Mouse (Mus musculus) common myeloid progenitor, adult 5-6 weeks (primary cell): ENCODE measurements around the gene Fut11. TPM values are rescaled to one million over a fixed set of nuclear protein-coding genes. Genes with fewer than 3 reads are reported as not detected.
"Not testable (repeated sequence)": the region's sequence is repeated elsewhere in the genome, so short reads cannot be mapped to it uniquely, and the experiment has no call there.

Source experiments
- ATAC-seq: replicated peaks from 2 replicates; pipeline ENCODE4 v1.8.0; 2016; ENCODE audit warnings: low read depth, mild to moderate bottlenecking, moderate TSS enrichment, inconsistent platforms; ENCODE audit not compliant: poor library complexity, severe bottlenecking
- total RNA-seq: library from RNA; stranded (forward); fragments of 200-1000, 187-1606 nt; gene quantifications from 2 replicates; pipeline ENCODE4 v1.2.3, GENCODE M21; 2017

Fut11 gene
- total RNA-seq, 1 experiment from 2014 or later = 9.5 TPM

DNA sequence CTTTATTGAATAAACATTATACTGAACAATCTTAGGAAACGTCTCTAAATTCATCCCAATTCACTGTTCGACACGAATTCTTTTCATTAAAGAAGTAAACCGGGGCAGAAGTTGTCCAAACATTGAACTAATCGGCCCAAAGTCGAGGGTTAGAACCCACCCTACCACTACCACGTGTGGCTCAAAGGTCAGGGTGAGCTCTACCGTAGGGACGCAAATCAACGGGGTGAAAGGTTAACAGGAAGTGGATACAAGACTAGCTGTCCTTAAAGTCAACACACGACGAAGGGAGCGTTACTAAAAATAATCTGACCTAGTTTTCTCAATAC, 21.1 kb upstream of the Fut11 start:
- ATAC-seq = peak; percentile 36

DNA sequence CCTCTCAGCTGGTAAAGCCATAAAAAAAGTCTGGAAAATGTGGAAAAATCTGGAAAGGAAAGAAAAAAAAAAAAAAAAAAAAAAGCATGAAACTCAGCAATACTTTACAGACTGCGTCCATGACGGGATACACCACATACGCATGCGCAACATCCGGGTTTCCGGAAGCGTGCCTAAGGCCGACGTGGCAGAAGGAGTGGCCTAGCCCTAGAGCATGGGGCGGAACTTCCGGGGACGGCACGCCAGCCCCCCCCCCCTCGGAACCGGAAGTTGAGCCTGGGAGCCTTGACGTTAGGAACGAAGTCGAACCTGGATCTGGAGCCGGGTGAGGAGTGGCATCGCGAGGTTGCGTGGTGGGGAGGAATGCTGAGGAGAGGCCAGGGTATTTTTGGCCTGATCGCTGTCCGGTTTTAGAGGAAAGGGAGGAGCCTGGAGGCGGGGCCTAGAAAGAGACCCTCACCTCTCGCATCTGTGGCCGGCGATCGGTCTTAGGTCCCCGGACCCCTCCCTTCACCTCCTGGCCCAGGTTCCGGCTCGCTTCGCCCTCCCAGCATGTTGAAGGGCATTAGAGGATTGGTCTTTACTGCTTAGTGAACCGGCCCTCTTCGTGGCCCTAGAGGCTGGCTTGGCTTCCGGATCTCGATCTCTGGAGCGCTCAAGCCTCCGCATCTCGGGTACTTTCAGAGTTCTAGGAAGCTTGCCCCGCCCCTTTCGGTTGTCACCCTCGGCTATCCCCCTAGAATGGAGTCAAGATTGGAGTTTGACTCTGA, 20.5 kb upstream of the Fut11 start, which contains the start of gene Sec24c:
Gene Sec24c (plus strand): TSS at position 245 of the 770 bp plus-strand sequence.
- ATAC-seq = peak; percentile 89

- no peak for ATAC-seq
These were observed 16.9 kb upstream of the Fut11 start for GRCm38 (mm10) chr14:20677906-20678305.

DNA sequence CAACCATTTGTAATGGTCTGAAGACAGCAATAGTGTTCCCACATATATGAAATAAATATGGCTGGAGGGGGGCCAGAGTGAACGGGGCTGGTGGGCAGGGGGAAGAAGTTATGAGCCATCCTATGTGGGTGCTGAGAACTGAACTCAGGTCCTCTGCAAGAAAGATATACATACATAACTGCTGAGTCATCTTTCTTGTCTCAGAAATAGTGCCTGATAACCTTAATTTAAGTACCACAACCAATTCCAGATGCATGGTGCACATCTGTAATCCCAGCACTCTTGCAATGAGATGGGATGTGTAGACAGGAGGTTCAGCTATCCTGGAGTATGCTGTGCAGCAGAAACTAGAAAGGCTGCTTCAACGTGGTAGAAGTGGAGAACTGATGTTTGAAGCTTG, 13.0 kb upstream of the Fut11 start:
- ATAC-seq = no peak

- ATAC-seq = peak; percentile 77
These were observed 12.3 kb upstream of the Fut11 start for GRCm38 (mm10) chr14:20682498-20682897.

DNA sequence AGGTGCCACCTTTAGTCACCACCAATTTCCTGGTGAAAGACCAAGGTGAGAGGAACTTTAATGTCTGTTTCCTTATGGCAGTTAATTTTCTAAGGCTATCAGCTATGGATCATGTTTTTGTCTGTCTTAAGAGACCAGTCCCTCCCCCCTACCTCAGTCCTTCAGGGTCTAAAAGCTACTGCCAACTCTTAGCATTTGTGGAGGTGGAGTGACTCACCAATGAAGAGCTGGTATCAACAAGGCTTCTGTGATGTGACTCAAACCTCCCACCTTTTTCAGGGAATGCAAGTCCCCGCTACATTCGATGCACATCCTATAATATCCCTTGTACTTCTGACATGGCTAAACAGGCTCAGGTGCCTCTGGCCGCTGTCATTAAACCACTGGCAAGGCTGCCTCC, 8.2 kb upstream of the Fut11 start:
- no peak for ATAC-seq

DNA sequence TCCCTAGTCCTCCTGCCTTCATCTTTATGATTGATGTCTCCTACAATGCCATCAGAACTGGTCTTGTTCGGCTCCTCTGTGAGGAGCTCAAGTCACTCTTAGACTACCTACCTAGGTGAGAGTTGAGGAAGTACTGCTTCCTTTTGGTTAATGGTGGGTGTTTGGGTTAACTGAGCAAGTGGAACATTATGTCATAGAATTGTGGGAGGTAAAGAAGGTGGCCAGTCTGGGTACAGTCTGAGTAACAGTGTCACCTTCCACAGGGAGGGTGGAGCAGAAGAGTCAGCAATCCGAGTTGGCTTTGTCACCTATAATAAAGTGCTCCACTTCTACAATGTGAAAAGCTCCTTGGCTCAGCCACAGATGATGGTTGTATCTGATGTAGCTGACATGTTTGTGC, 5.8 kb upstream of the Fut11 start:
- no peak for ATAC-seq

GRCm38 (mm10) chr14:20691772-20692171, 3.0 kb upstream of the Fut11 start:
- ATAC-seq = no peak

DNA sequence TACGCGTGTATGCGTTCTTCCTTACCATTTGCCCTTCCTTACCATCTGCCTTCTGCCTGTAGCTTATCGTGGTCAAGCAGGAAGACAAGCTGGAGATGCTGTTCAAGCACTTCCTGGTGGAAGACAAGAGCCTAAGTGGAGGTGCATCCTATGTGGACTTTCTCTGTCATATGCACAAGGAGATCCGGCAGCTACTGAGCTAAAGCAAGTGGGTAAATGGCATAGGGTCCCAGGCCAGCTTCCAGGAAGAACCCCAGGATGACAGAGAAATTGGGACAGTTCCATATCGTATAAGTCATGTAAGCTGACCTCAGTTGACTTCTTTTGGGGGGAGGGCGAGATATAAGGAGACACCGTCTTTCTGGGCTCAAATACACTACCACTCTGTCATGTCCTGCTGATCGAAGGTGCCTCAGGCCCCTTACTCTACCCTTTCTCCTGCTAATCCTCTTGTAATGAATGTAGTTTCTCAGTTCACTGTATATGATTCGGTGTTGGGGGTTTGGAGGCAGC, 1.1 kb upstream of the Fut11 start:
- no peak for ATAC-seq

DNA sequence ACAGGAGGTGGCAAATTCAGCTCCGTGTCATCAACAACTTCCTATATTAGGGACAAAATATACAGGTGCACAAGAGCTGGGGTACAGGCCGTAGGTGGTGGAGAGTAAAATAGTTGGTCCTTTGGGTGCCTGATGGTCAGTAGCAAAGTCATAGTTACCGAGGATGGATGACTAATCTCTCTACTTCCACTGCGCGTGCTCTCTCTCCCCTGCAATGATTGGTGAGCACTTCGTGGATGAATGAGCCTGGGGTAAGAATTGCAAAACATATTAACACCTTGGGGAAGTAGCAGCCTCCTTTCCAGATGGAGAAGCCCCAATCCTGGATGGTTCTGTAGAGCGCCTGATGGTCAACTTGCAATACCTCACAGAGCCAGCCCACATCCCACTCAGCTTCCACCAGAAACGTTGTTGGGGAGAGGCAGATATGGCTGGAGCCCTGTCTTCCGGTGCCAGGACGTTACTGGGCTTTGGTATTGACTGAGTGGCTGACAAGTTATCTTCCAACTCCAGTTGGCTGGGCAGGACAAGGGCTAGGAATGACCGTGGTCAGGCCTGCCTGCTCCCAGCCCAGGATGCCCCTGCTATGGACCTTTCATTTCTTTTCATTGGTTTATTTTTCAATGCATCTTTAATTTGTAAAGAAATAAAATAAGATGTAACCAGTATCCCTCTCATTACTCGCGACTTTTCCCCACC, 434 bp upstream of the Fut11 start:
- ATAC-seq = peak; percentile 6

- peak; percentile 13; the same call in 1 of the 2 replicates for ATAC-seq
These were observed 1.2 kb downstream of the Fut11 start for GRCm38 (mm10) chr14:20695761-20696520.

DNA sequence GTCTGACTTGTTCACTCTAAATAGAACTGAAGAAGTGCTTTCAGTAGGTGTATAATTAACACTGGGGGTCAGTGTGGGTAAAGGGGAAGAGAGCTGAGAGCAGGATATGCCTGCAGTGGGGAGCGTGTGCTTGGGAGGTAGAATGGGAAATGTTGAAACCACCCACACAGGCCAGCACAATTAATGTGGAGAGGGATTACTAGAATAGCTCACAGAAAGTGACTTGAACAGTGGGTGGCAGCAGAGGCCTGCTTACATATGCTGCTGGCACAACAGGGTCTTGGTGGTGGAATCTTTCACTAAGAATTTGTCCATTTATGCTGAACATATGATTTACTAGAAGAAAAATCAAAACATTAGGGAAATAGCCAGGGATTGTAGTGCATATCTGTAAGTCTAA, 2.2 kb downstream of the Fut11 start:
- peak; percentile 51; the same call in 1 of the 2 replicates for ATAC-seq

GRCm38 (mm10) chr14:20698515-20698914, 3.7 kb downstream of the Fut11 start:
- ATAC-seq = no peak

DNA sequence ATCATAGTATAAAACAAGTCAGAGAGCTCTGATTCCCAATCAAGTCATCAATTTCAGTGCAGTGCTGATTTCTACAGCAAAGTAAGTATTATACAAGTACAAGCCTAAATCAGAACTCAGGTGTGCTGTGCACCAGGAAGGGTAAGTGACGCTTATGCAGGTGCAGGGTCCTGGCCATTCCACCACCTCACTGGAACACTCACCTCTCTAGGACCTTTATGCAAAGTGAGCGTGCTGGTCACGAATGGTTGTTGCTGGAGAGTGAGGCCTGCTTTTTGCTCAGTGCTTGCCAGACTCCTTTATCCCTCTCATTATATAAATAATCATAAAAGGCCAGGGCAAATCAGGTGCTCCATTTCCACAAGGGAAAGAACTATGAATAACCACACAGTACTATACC, 5.6 kb downstream of the Fut11 start:
- no peak for ATAC-seq

- no peak for ATAC-seq
These were observed 6.8 kb downstream of the Fut11 start for GRCm38 (mm10) chr14:20701554-20701953.

- ATAC-seq = no peak
These were observed 7.5 kb downstream of the Fut11 start for GRCm38 (mm10) chr14:20702096-20702740.

GRCm38 (mm10) chr14:20702741-20703381, 8.1 kb downstream of the Fut11 start, which contains the start of gene Chchd1:
Chchd1 (plus strand) TSS chr14:20703006.
- ATAC-seq = peak; percentile 79

- ATAC-seq = not testable (repeated sequence)
These were observed 8.7 kb downstream of the Fut11 start for GRCm38 (mm10) chr14:20703461-20703860.
